ENCODE assay signal across 9 mouse cellular contexts in genomic region chr17:84044472-84044936, GRCm38 (mm10).
DNase-seq lines count a peak whose midpoint lies in the region; ATAC-seq and TF ChIP-seq lines count a peak whose summit lies in the region.
"Had no signal": no experiment of that assay in that cellular context is flagged by ENCODE, and none has a peak within 500 bp of the region (broad histone marks: within the 10 kb centered on the region; RNA-seq: fewer than 3 reads in every experiment).

No protein-coding gene starts in this region.

- no peak for TF ChIP-seq CTCF in forebrain, postnatal 0 days (IDR thresholded peaks at IDR 0.05; ENCODE audit: low read depth)

- 75% methylated on average over 5 of the region's 5 CpGs for WGBS in midbrain, embryonic 10.5 days
- WGBS in midbrain, embryonic 14.5 days, result 87% methylated on average over 5 of the region's 5 CpGs
- 29% methylated on average over 5 of the region's 5 CpGs for WGBS in heart, embryonic 14.5 days
- 2% methylated on average over 5 of the region's 5 CpGs for WGBS in limb, embryonic 10.5 days
- 35% methylated on average over 5 of the region's 5 CpGs for WGBS in neural tube, embryonic 11.5 days
- 74% methylated on average over 5 of the region's 5 CpGs for whole genome bisulfite sequencing in forebrain, postnatal 0 days

- peaks cover 10% of the 10 kb centered on the region; the same call in 1 of the 2 replicates for H3K9me3 ChIP-seq in midbrain, embryonic 10.5 days (replicated peaks)
- H3K9me3 ChIP-seq in midbrain, embryonic 14.5 days (ENCODE audit: control insufficient read depth, low read length), result no peaks in the 10 kb centered on the region; the same call in 1 of the 2 replicates
- peaks cover 14% of the 10 kb centered on the region for H3K9me3 ChIP-seq in heart, embryonic 14.5 days (ENCODE audit: control insufficient read depth, low read length)
- no peaks in the 10 kb centered on the region; the same call in 1 of the 2 replicates for H3K9me3 ChIP-seq in limb, embryonic 10.5 days (replicated peaks)
- no peaks in the 10 kb centered on the region for H3K9me3 ChIP-seq in neural tube, embryonic 11.5 days (ENCODE audit: control insufficient read depth, low read length)
- H3K9me3 ChIP-seq in forebrain, postnatal 0 days (ENCODE audit: low read length), result 0 out of 2 replicates have a peak, but pooled peaks cover 5% of the 10 kb centered on the region

- no peak overlapping the region for H3K4me3 ChIP-seq in midbrain, embryonic 10.5 days
- H3K4me3 ChIP-seq in midbrain, embryonic 14.5 days (replicated peaks; ENCODE audit: low read depth, low read length), result no peak overlapping the region
- no peak overlapping the region for H3K4me3 ChIP-seq in heart, embryonic 14.5 days (ENCODE audit: control insufficient read depth in 1 of 2, insufficient read depth in 1 of 2, low read depth in 1 of 2, low read length in 2 of 2)
- H3K4me3 ChIP-seq in limb, embryonic 10.5 days, result 0 out of 2 replicates have a peak overlapping the region, but pooled peaks have one; percentile 13
- H3K4me3 ChIP-seq in neural tube, embryonic 11.5 days (ENCODE audit: low read depth, low read length), result no peak overlapping the region
- H3K4me3 ChIP-seq in forebrain, postnatal 0 days (ENCODE audit: low read depth, low read length), result no peak overlapping the region

- H3K4me2 ChIP-seq in midbrain, embryonic 14.5 days (ENCODE audit: low read length), result no peak overlapping the region
- H3K4me2 ChIP-seq in heart, embryonic 14.5 days (ENCODE audit: low read length), result no peak overlapping the region
- H3K4me2 ChIP-seq in neural tube, embryonic 11.5 days (ENCODE audit: low read depth), result no peak overlapping the region
- H3K4me2 ChIP-seq in forebrain, postnatal 0 days (ENCODE audit: low read depth), result no peak overlapping the region

- no peaks in the 10 kb centered on the region for H3K27me3 ChIP-seq in midbrain, embryonic 10.5 days (ENCODE audit: low read depth, poor library complexity, severe bottlenecking)
- H3K27me3 ChIP-seq in midbrain, embryonic 14.5 days (ENCODE audit: control insufficient read depth, insufficient read depth, low read length), result no peaks in the 10 kb centered on the region
- H3K27me3 ChIP-seq in heart, embryonic 14.5 days (ENCODE audit: control insufficient read depth, insufficient read depth, low read length), result no peaks in the 10 kb centered on the region
- H3K27me3 ChIP-seq in limb, embryonic 10.5 days (ENCODE audit: low read depth, poor library complexity, severe bottlenecking), result no peaks in the 10 kb centered on the region
- no peaks in the 10 kb centered on the region for H3K27me3 ChIP-seq in neural tube, embryonic 11.5 days (ENCODE audit: control insufficient read depth, insufficient read depth, low read length)
- H3K27me3 ChIP-seq in forebrain, postnatal 0 days (ENCODE audit: insufficient read depth, low read length), result no peaks in the 10 kb centered on the region

- no peaks in the 10 kb centered on the region for H3K36me3 ChIP-seq in midbrain, embryonic 10.5 days
- no peaks in the 10 kb centered on the region for H3K36me3 ChIP-seq in midbrain, embryonic 14.5 days (ENCODE audit: control insufficient read depth, insufficient read depth, low read length)
- H3K36me3 ChIP-seq in heart, embryonic 14.5 days (ENCODE audit: control insufficient read depth, insufficient read depth, low read length), result no peaks in the 10 kb centered on the region
- H3K36me3 ChIP-seq in limb, embryonic 10.5 days, result no peaks in the 10 kb centered on the region
- no peaks in the 10 kb centered on the region for H3K36me3 ChIP-seq in neural tube, embryonic 11.5 days (ENCODE audit: control insufficient read depth, insufficient read depth, low read length)
- no peaks in the 10 kb centered on the region for H3K36me3 ChIP-seq in forebrain, postnatal 0 days (ENCODE audit: insufficient read depth)

- no peak for DNase-seq in midbrain, embryonic 10.5 days (ENCODE audit: low spot score)
- no peak for DNase-seq in midbrain, embryonic 14.5 days
- DNase-seq in limb, embryonic 10.5 days (ENCODE audit: low spot score), result peak; percentile 86
- peak; percentile 61 for DNase-seq in neural tube, embryonic 11.5 days (ENCODE audit: low spot score)
- no peak for DNase-seq in right cerebral cortex, postnatal 14 days
- DNase-seq in cerebellum, postnatal 10 days, result no peak
- DNase-seq in forebrain, postnatal 0 days, result no peak

- H3K4me1 ChIP-seq in midbrain, embryonic 10.5 days, result peaks cover 5% of the 10 kb centered on the region; the same call in 1 of the 2 replicates
- 0 out of 2 replicates have a peak, but pooled peaks cover 3% of the 10 kb centered on the region for H3K4me1 ChIP-seq in midbrain, embryonic 14.5 days (ENCODE audit: control insufficient read depth, insufficient read depth, low read length)
- peaks cover 14 to 18% of the 10 kb centered on the region in 2 experiments; a peak in 3 of 4 replicates for H3K4me1 ChIP-seq in heart, embryonic 14.5 days (ENCODE audit: control insufficient read depth in 2 of 2, insufficient read depth in 2 of 2, low read length in 2 of 2)
- H3K4me1 ChIP-seq in limb, embryonic 10.5 days, result peaks cover 41% of the 10 kb centered on the region
- H3K4me1 ChIP-seq in neural tube, embryonic 11.5 days (ENCODE audit: control insufficient read depth, insufficient read depth, low read length), result peaks cover 6% of the 10 kb centered on the region; the same call in 1 of the 2 replicates
- no peaks in the 10 kb centered on the region for H3K4me1 ChIP-seq in forebrain, postnatal 0 days (ENCODE audit: insufficient read depth)

- H3K27ac ChIP-seq in midbrain, embryonic 10.5 days (replicated peaks), result peak overlapping the region; percentile 65
- no peak overlapping the region for H3K27ac ChIP-seq in midbrain, embryonic 14.5 days (replicated peaks; ENCODE audit: low read depth, low read length)
- peak overlapping the region; percentile 29 to 62 for H3K27ac ChIP-seq in heart, embryonic 14.5 days (replicated peaks in 1 of 2; ENCODE audit: control insufficient read depth in 1 of 2, insufficient read depth in 1 of 2, low read depth in 2 of 2, low read length in 2 of 2)
- H3K27ac ChIP-seq in limb, embryonic 10.5 days, result peak overlapping the region; percentile 82
- H3K27ac ChIP-seq in neural tube, embryonic 11.5 days (ENCODE audit: low read depth, low read length), result peak overlapping the region; percentile 4; the same call in 1 of the 2 replicates
- H3K27ac ChIP-seq in forebrain, postnatal 0 days (ENCODE audit: low read depth, low read length), result no peak overlapping the region
- H3K27ac ChIP-seq: macrophage had no signal

- no peak overlapping the region for H3K9ac ChIP-seq in midbrain, embryonic 14.5 days (replicated peaks; ENCODE audit: low read length)
- no peak overlapping the region for H3K9ac ChIP-seq in heart, embryonic 14.5 days (ENCODE audit: low read length)
- H3K9ac ChIP-seq in neural tube, embryonic 11.5 days (ENCODE audit: low read length), result no peak overlapping the region
- H3K9ac ChIP-seq in forebrain, postnatal 0 days, result no peak overlapping the region

- no peak for ATAC-seq in midbrain, embryonic 14.5 days (ENCODE audit: low FRiP score, low TSS enrichment)
- peak; percentile 57; the same call in 1 of the 2 replicates for ATAC-seq in heart, embryonic 14.5 days (ENCODE audit: insufficient number of reproducible peaks, insufficient read depth, low FRiP score, low read depth)
- ATAC-seq in neural tube, embryonic 11.5 days (ENCODE audit: insufficient read depth, low FRiP score, low TSS enrichment), result no peak; the same call in 1 of the 2 replicates
- ATAC-seq in forebrain, postnatal 0 days, result no peak

Comparison
In these comparisons a context has a peak if more than half of its experiments do, and no peak if none do; other contexts are left out.
1. H3K27ac ChIP-seq: peak in midbrain, embryonic 10.5 days (single experiment), heart, embryonic 14.5 days (2 of 2), limb, embryonic 10.5 days (single experiment) and neural tube, embryonic 11.5 days (single experiment); none in midbrain, embryonic 14.5 days (single experiment) and forebrain, postnatal 0 days (single experiment).
2. DNase-seq: peak in limb, embryonic 10.5 days (single experiment) and neural tube, embryonic 11.5 days (single experiment); none in midbrain, embryonic 10.5 days (single experiment), midbrain, embryonic 14.5 days (single experiment), right cerebral cortex, postnatal 14 days (single experiment), cerebellum, postnatal 10 days (0 of 2) and forebrain, postnatal 0 days (single experiment).